Mouse (Mus musculus): ENCODE measurements at regions not wholly inside any gene's neighbourhood (a gene's known extent, or its start where the extent isn't known, plus 50 kb on each side); places are given as distances from the start of the nearest gene placed in this dataset.

DNA sequence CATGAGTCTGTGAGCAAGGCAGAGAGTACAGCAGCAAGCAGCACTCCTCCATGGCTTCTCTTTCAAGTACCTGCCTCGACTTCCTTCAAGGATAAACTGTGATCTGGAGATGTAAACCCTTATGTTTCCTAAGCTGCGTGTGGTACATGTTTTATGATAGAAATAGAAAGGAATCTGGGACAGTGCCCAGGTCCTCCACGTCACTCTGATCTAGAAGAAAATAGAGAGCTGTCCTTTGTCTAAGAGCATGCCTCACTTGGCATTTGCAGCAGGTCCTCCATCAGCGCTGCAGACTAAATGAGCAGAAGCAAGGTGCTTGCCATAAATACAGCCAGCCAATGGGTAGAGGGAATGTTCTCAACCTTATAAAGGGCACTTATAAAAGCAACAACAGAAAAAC, 156.3 kb upstream of the Zfp618 start:
- ATAC-seq (ENCODE audit: insufficient read depth, low read depth) (peak; percentile 39; the same call in 1 of the 2 replicates), DNase-seq (ENCODE audit: low spot score) (peak; percentile 45)
- 0 out of 2 replicates have a peak overlapping the region, but pooled peaks have one; percentile 2 for H3K4me2 ChIP-seq (ENCODE audit: low read depth, low read length)
- H3K27me3 ChIP-seq (ENCODE audit: control insufficient read depth, insufficient read depth, low read length): no peaks in the 10 kb centered on the region
- no peaks in the 10 kb centered on the region for H3K9me3 ChIP-seq (replicated peaks; ENCODE audit: control insufficient read depth, low read length)
- no peak for TF ChIP-seq CTCF (IDR thresholded peaks at IDR 0.05; ENCODE audit: low read depth)
- TF ChIP-seq EP300 (IDR thresholded peaks at IDR 0.05; ENCODE audit: low read depth): no peak
- H3K4me1 ChIP-seq (ENCODE audit: control insufficient read depth, insufficient read depth): peaks cover 21% of the 10 kb centered on the region
- 29% methylated on average over 4 of the region's 4 CpGs for WGBS
- no peaks in the 10 kb centered on the region for H3K36me3 ChIP-seq (replicated peaks; ENCODE audit: control insufficient read depth, insufficient read depth, low read length)
- H3K27ac ChIP-seq (ENCODE audit: low read depth): no peak overlapping the region
- H3K9ac ChIP-seq (replicated peaks; ENCODE audit: low read depth, low read length): no peak overlapping the region
- no peak overlapping the region for H3K4me3 ChIP-seq (ENCODE audit: low read depth, low read length)

DNA sequence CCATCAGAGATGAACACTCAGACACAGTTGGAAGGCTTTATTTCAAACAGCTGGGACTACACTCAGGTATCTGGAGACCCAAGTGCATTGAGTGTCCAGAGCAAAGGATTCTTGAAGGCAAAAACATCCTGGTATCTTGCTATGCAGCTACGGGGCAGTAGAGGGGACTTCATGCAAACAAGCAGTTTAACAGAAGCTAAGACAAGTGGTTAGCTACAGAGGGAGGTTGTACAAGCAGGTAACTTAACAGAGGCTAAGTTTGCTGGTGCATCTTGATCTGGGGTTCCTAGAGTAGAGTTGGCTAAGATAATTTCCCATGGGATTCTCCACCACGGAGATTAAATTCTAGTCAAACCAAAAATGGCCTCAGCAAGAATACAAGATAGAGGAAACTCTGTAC, 145.5 kb upstream of the Zfp618 start:
- H3K4me1 ChIP-seq (ENCODE audit: control insufficient read depth, insufficient read depth): no peaks in the 10 kb centered on the region
- 84% methylated on average over 2 of the region's 2 CpGs for WGBS
- no peak overlapping the region for H3K4me3 ChIP-seq (ENCODE audit: low read depth, low read length)
- no peak for DNase-seq (ENCODE audit: low spot score)
- no peak overlapping the region for H3K9ac ChIP-seq (replicated peaks; ENCODE audit: low read depth, low read length)
- H3K27ac ChIP-seq (ENCODE audit: low read depth): no peak overlapping the region
- no peak for TF ChIP-seq EP300 (IDR thresholded peaks at IDR 0.05; ENCODE audit: low read depth)
- TF ChIP-seq CTCF (IDR thresholded peaks at IDR 0.05; ENCODE audit: low read depth): no peak
- no peak for ATAC-seq (ENCODE audit: insufficient read depth, low read depth)
- H3K4me2 ChIP-seq (ENCODE audit: low read depth, low read length): no peak overlapping the region
- H3K36me3 ChIP-seq (replicated peaks; ENCODE audit: control insufficient read depth, insufficient read depth, low read length): no peaks in the 10 kb centered on the region
- no peaks in the 10 kb centered on the region for H3K27me3 ChIP-seq (ENCODE audit: control insufficient read depth, insufficient read depth, low read length)
- H3K9me3 ChIP-seq (replicated peaks; ENCODE audit: control insufficient read depth, low read length): no peaks in the 10 kb centered on the region

DNA sequence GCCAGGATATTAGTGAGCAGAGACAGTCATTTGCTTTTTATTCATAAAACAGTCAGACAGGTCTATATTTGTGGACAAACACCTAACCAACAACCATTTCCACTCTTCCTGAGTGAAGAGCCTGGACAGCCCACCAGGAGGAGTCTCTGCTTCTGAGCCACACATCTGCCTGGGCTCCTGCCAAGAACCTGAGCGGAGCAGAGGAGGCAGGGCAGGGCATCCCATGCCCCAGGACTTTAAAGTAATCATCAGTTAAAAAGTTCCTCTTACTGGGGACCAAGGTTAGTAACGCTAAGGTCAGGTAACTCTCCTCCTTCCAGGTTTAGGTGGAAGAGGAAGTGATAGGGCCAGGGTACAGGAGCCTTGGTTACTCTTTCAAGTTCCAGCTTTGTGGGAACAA, 144.1 kb upstream of the Zfp618 start:
- Histone ChIP-seq H3K36me3 (replicated peaks; ENCODE audit: control insufficient read depth, insufficient read depth, low read length) (no peaks in the 10 kb centered on the region), H3K27ac (ENCODE audit: low read depth) (no peak overlapping the region), H3K4me1 (ENCODE audit: control insufficient read depth, insufficient read depth) (no peaks in the 10 kb centered on the region), H3K27me3 (ENCODE audit: control insufficient read depth, insufficient read depth, low read length) (no peaks in the 10 kb centered on the region), H3K4me3 (ENCODE audit: low read depth, low read length) (no peak overlapping the region), H3K9me3 (replicated peaks; ENCODE audit: control insufficient read depth, low read length) (no peaks in the 10 kb centered on the region), H3K4me2 (ENCODE audit: low read depth, low read length) (no peak overlapping the region), H3K9ac (replicated peaks; ENCODE audit: low read depth, low read length) (no peak overlapping the region)
- ATAC-seq (ENCODE audit: insufficient read depth, low read depth) (0 out of 2 replicates have a peak, but pooled peaks have one; percentile 27), DNase-seq (ENCODE audit: low spot score) (no peak)
- 30% methylated on average over 2 of the region's 2 CpGs for WGBS
- TF ChIP-seq CTCF (IDR thresholded peaks at IDR 0.05; ENCODE audit: low read depth): peak; percentile 34; the same call in 1 of the 2 replicates
- TF ChIP-seq EP300 (IDR thresholded peaks at IDR 0.05; ENCODE audit: low read depth): no peak

DNA sequence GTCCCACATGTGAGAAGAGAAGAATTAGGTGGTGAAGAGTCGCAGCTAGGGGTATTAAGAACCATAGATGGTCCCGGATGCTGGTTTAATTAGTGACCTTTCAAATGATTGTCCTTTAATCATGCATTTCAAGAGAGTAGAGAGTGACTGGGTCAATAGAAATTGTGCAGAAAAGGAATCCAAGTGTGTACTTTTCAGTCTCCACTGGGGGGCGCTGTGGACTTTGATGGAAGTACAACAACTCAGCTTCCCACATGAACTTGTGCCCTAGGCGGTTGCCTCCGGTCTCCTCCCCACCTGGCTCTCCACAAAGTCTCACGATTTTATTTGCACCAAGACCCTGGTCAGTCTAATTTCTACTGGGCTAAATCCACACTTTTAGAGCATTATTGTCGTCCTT, 142.8 kb upstream of the Zfp618 start:
- Histone ChIP-seq H3K36me3 (replicated peaks; ENCODE audit: control insufficient read depth, insufficient read depth, low read length) (no peaks in the 10 kb centered on the region), H3K4me1 (ENCODE audit: control insufficient read depth, insufficient read depth) (no peaks in the 10 kb centered on the region), H3K4me2 (ENCODE audit: low read depth, low read length) (no peak overlapping the region), H3K9me3 (replicated peaks; ENCODE audit: control insufficient read depth, low read length) (no peaks in the 10 kb centered on the region), H3K4me3 (ENCODE audit: low read depth, low read length) (no peak overlapping the region), H3K27ac (ENCODE audit: low read depth) (no peak overlapping the region), H3K27me3 (ENCODE audit: control insufficient read depth, insufficient read depth, low read length) (no peaks in the 10 kb centered on the region), H3K9ac (replicated peaks; ENCODE audit: low read depth, low read length) (no peak overlapping the region)
- WGBS: 31% methylated on average over 7 of the region's 7 CpGs
- TF ChIP-seq EP300 (IDR thresholded peaks at IDR 0.05; ENCODE audit: low read depth) (no peak), CTCF (IDR thresholded peaks at IDR 0.05; ENCODE audit: low read depth) (peak; percentile 42)
- DNase-seq (ENCODE audit: low spot score): peak; percentile 47
- no peak for ATAC-seq (ENCODE audit: insufficient read depth, low read depth)

GRCm38 (mm10) chr4:62823082-62823481, 142.3 kb upstream of the Zfp618 start:
- H3K4me1 ChIP-seq (ENCODE audit: control insufficient read depth, insufficient read depth): no peaks in the 10 kb centered on the region
- 71% methylated on average over 7 of the region's 7 CpGs for WGBS
- no peak for ATAC-seq (ENCODE audit: insufficient read depth, low read depth)

DNA sequence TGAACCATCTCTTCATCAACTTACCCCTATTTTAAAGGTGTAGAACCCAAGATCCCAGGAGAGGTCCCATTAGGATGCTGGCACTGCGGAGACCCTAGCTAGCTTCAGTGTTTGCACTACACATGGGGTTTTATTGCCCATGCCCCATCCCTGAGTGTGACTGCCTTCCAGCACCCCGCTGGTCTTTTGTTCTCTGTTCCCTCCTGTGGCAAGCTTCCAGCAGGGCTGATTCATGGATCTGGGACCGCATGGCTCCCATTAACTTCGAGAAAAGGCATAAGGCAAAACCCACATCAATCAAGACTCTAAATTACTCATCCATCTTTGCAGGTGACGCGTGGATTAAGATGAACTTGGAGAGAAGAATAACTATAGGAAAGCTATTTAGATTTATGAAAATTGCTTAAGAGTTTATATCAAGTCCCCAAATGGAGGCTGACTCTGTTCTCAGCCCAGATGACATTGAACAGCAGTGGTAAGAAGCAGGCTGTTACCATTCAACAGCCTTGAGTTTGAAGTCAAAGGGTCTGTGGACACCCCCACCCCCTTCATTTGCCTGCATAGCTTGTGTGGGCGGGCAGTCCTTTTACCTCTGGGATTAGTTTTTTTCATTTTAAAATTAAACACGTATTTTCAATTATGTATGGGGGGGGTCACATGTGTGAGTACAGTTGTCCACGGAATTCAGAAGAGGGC, 141.7 kb upstream of the Zfp618 start:
- H3K9ac ChIP-seq (replicated peaks; ENCODE audit: low read depth, low read length): no peak overlapping the region
- no peak overlapping the region for H3K27ac ChIP-seq (ENCODE audit: low read depth)
- TF ChIP-seq EP300 (IDR thresholded peaks at IDR 0.05; ENCODE audit: low read depth) (no peak), CTCF (IDR thresholded peaks at IDR 0.05; ENCODE audit: low read depth) (no peak)
- no peak for ATAC-seq (ENCODE audit: insufficient read depth, low read depth)
- no peak overlapping the region for H3K4me2 ChIP-seq (ENCODE audit: low read depth, low read length)
- WGBS: 61% methylated on average over 9 of the region's 9 CpGs
- H3K27me3 ChIP-seq (ENCODE audit: control insufficient read depth, insufficient read depth, low read length): no peaks in the 10 kb centered on the region
- H3K36me3 ChIP-seq (replicated peaks; ENCODE audit: control insufficient read depth, insufficient read depth, low read length): no peaks in the 10 kb centered on the region
- H3K4me3 ChIP-seq (ENCODE audit: low read depth, low read length): no peak overlapping the region
- H3K4me1 ChIP-seq (ENCODE audit: control insufficient read depth, insufficient read depth): no peaks in the 10 kb centered on the region
- no peak for DNase-seq (ENCODE audit: low spot score)
- H3K9me3 ChIP-seq (replicated peaks; ENCODE audit: control insufficient read depth, low read length): no peaks in the 10 kb centered on the region

More at GRCm38 (mm10) chr4:62823082-62823481, 142.3 kb upstream of the Zfp618 start:
- Histone ChIP-seq H3K27me3 (ENCODE audit: control insufficient read depth, insufficient read depth, low read length) (no peaks in the 10 kb centered on the region), H3K9me3 (replicated peaks; ENCODE audit: control insufficient read depth, low read length) (no peaks in the 10 kb centered on the region), H3K4me2 (ENCODE audit: low read depth, low read length) (no peak overlapping the region), H3K4me3 (ENCODE audit: low read depth, low read length) (no peak overlapping the region), H3K27ac (ENCODE audit: low read depth) (no peak overlapping the region), H3K36me3 (replicated peaks; ENCODE audit: control insufficient read depth, insufficient read depth, low read length) (no peaks in the 10 kb centered on the region), H3K9ac (replicated peaks; ENCODE audit: low read depth, low read length) (no peak overlapping the region)
- no peak for DNase-seq (ENCODE audit: low spot score)
- no peak for TF ChIP-seq EP300 (IDR thresholded peaks at IDR 0.05; ENCODE audit: low read depth)
- no peak for TF ChIP-seq CTCF (IDR thresholded peaks at IDR 0.05; ENCODE audit: low read depth)
